Mouse (Mus musculus): ENCODE data around the gene Hdac10.

The Hdac10 gene

DNA sequence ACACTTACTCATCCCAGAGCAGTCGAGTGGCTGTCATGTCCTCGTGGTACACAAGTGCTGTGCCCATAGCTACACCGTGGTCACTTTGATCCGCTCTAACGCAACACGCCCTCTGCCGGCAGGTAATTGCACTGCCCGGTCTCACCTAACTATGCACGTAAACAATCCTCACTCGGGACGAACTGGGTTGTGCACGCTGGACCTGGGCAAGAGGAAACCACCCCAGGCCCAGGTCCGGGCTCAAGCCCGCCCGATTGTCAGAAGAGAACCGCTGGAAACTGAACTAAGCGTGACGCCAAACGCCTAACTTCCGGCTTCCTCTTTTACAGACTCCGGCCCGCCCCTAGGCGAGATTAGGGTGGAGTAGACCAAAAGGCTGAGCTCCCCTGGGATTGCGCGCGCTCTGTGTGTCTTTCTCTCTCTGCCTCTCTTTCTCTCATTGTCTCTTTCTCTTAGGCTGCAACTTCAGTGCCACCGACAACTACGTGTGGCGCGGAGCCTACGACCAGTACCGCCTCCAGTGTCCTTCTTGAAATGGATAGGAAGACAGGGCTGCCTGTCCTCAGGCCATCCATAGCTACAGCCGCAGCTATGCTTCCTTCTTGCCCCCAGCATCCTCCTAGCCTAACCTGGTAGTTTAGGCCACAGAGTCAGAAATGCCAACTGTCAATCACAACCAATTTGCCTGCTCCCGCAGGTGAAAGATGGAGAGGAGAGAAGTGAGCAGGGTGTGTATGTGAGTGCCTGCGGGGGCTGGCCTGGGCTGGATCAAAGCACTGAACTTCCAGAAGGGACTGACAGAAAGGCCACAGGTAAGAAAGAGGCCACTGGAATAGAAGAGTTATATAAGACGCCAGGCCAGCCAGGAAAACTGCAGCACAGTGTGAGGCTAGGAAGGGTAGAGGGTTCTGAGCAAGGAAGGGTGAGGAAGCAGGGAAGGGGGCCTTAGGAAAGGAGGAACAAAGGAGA is at the start of gene Hdac10:
TSS of gene Hdac10 (minus strand) at position 319 of the 969 bp plus-strand sequence.
- in situ Hi-C loops (cut with MboI; ENCODE audit: unreplicated experiment in 2 of 2) = no loop called here

DNA sequence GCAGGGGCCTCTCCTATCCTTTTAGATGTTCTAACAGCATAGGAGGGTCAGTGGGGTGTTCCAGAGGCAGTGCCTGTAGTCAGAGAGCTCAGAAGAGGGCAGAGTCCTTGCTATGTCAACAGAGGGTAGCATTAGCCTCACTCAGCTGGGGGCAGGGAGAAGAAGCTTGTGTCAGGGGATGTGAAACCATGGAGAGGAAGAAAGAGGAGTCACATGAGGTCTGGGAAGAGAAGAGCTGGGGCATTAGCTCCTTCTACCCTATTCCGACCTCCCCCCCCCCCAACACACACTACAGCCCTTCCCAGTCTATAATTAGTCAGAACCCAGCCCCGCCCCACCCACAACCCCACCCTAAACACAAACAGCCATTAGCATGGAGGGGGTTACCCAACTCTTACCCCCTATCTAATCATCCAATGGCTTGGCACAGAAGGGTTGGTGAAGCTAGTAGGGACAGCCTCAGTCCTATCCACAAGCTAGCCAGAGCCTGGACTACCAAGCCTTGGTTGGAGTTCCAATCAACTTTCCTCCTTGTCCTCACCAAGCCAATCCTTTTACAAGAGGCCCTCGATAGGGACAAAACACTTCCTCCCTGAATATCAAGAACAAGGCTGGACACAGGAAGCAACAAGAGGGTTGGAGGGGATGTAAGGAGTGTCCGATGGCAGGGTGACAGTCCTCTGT is 49.2 kb upstream of the Hdac10 start:
- in situ Hi-C loops (cut with MboI; ENCODE audit: unreplicated experiment in 2 of 2) = no loop called here

DNA sequence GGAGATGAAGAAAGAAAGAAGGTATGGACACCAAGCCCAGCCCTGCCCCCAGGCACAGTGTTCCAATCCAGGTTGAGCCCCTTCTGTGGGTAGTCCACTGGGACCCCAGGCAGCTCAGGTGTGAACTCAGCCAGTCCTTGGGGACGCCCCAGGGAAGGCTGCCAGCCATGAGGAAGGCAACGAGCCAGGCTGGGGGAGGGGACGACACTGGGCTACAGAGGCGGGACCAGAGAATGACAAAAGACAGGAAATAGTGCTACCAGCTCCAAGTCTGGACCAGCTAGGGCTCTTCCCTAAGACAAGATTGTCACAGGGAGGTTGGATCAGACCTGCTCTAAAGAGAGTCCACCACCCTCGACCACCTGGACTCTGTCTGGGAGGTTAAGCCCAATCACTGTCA is 48.6 kb upstream of the Hdac10 start:
- in situ Hi-C loops (cut with MboI; ENCODE audit: unreplicated experiment in 2 of 2) = no loop called here

DNA sequence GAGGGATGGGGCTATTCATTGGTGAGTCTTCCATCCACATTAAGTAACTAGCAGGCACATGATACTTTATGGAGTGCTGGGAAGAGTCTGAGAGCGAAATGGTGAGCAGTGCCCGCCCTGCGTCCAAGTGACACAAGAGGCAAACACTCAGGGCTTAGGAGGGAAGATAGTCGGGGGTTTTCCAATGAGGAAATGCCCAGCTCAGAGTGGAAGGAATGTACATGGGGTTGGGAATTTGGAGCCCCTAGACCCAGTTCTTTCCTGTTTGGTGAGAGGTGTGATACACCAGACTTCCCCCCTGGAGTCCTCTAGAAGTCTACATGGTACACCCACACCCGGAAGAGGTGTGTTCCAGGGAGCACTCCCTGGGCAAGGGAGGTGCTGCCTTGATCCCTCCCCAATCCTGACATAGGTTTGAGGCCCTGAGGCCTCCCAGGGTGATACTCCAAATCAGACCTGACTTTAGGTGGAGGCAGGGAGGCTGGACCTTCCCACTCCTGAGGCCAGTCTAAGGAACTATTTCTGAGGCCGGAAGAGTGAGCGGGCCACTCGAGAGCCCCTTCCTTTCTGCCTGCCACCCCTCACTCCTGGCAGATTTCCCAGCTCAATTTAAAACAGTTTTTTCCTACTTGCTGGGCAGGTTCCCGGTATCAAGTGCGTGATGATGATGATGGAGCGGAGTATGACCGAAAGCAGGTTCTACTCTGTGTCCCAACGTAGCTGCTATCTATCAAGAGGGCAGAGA is 47.1 kb upstream of the Hdac10 start:
- in situ Hi-C loops (cut with MboI; ENCODE audit: unreplicated experiment in 2 of 2) = no loop called here

DNA sequence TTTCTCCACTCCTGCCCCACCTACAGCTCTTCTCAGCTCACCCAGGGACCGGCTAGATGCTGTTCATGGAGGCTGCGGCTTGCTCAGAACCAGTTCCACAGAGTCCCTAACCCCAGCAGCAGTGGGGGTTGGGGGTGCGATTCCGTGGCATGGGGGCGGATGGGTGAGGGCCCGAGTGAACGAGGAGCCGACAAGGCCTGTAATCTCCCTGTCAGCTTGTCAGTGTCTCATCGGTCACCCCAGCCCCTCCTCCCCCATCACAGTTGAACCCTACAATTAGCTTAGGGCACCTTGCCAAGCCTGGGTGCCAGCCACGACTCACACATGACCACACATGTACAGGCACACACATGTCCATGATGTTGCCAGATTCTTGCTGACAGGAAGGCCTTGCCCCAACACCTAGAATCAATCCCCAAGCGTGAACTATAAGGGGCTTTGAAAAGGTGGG is 46.4 kb upstream of the Hdac10 start:
- in situ Hi-C loops (cut with MboI; ENCODE audit: unreplicated experiment in 2 of 2) = no loop called here

DNA sequence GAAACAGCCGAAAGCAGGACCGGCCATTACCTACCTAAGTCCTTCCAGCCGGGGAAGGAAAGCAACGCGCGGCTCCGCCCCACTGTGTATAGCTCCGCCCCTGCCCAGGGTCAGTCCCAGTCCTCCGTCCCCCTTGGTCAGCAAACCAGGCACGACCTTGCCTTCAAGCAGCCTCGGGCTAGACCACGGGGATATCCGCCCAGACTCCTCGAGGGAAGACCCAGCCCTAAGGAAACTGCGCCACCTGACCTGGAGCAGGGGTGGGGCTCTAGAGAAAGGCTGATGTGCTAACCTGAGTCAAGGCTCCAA is 45.4 kb upstream of the Hdac10 start:
- in situ Hi-C loops (cut with MboI; ENCODE audit: unreplicated experiment in 2 of 2) = no loop called here

DNA sequence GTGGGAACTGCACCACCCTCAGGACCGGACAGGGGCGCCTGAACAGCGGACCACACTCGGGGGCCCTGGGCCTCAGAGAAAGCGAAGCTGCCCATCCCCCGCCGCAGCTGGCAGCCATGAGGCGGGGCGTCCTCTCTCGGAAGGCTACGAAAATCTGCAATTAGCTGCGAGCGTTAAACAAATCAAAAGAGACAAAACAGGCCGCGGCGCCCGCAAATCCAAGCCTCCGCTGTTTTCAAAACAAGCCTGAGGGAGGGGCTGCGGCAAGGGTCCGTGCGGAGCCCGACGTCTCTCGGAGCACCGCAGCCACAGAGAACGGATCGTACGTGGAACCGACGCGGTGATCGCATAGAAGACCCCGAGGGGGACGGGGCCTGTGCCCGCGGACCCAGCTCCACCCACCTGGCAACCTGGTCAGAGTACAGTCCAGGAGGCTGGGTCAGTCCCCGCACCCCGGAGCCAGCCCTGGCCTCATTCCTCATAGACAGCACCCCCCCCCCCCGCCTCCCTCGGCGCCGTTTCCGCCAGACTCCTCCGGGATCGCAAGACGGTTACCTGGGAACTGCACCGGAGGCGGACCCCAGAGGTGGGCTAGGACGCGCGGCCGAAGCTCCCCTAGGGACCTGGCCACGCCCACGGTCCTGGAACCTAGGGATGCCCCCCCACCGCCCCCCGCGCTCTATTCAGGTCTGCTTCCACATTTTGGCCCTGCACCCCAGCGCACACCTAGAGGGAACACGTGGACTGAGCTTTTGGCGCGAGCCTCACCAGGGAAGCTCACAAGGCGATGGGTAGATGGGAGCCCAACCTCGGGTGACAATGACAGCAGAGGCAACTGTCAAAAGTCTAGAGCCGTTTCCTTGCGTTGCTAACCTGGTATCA is 44.8 kb upstream of the Hdac10 start:
- in situ Hi-C loops (cut with MboI; ENCODE audit: unreplicated experiment in 2 of 2) = no loop called here

DNA sequence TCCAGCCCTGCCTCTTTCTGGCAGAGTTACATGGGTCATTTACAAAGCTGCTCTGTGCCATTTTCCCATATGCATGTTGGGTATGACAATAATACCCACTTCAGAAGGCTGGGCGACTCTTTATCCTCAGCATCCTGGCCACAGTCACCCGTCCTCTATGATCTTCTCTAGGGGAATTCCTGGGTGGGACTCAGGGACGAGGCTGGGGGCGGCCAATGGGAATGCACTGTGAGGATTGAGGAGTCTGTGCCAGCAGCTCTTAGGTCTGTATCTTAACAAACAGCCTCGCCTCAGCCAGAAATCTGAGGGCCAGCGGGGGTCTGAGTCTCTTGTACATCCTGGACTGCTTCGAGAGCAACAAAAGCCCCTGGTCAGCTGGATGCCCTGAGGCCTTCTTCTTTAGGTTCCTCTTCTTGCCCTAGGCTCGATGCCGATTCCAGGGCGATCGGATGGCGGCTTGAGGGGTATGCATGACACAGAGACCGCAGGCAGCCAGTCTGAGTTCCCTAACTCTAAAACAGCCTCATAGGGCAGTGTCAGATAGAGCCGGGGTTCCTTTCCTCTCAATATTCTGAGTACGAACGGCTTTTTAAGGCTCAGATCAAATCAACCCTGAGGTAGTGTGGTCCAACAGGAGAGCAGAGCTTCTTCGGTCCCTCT is 43.9 kb upstream of the Hdac10 start:
- in situ Hi-C loops (cut with MboI; ENCODE audit: unreplicated experiment in 2 of 2) = no loop called here

DNA sequence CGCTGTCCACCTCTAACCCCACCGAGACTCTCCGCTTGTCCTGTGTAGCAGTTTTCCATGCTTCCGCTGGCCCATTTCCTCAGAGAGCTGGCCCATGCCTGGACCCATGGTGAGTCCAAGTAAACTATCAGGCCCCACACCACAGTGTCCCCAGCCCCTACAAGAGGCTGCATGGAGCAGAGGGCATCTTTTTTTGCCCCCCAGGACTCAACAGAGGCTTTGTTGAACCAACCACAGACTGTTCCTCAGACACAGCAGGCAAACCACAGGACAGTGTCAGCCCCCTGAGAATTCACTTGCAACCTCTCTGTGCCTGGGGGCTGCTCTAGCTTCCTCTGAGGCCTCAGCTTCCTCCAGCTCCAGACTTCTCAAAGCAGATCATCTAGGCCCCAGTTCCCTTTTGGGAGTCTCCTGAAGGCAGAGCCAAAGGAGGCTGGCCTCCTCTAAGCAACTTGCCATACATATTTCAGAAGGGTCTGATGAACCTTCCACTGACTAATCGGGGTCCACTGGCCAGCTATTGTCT is 43.1 kb upstream of the Hdac10 start:
- in situ Hi-C loops (cut with MboI; ENCODE audit: unreplicated experiment in 2 of 2) = no loop called here

DNA sequence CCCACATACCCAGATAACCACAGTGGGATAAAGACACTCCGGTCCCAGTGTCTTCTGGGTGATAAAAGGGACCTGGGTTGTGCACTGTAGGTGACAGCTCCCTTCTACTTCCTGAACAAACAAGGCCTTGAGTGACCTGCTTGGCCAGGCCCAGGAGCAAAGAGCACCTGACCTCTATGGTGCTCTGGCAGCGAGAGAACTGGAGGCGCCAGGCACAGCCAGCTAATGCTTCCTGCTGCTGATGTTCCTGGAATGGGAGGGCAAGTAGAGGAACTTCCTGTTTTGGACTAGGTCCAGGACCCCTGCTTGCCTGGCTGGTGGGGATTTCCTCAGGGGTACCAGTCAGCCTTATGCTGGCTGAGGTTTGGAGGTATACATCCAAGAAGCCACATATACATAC is 41.6 kb upstream of the Hdac10 start:
- in situ Hi-C loops (cut with MboI; ENCODE audit: unreplicated experiment in 2 of 2) = no loop called here

DNA sequence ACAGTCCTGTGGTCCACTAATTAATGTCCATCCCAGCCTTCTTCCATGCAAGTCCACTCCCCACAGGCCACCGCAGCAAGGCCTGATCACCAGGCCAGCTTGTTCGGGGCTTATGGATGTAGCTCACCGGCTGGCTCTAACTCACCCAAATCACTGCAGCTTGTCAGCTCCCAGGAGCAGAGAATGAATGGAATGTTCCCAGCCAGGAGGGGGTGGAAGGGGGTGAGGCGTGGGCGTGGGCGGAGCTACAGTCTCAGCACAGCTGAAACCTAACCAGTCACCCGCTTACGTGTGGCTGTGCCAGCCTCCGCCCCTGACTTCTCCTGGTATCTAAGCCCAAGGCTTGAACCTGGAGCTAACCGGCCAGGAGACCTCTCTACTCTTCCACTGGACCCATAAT is 40.9 kb upstream of the Hdac10 start:
- in situ Hi-C loops (cut with MboI; ENCODE audit: unreplicated experiment in 2 of 2) = no loop called here

DNA sequence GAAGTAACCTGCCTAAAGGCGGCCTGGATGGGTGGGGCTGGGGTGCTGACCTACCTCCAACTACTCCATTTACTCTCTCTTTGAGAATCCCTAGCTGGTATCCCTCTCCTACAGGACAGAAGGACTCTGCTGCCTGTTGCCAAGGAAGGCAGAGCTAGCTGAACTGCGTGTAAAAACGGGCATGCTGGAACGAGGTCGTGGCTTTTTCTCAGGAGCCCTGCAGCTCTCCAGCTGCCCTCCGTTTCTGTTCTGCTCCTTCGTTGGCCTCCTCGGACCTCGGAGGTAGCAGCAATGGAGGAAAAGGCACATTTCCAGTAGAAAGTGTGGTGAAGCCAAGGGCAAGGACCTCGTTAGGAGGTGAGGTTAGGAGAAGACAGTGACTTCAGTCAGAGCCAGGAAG is 40.4 kb upstream of the Hdac10 start:
- in situ Hi-C loops (cut with MboI; ENCODE audit: unreplicated experiment in 2 of 2) = no loop called here

DNA sequence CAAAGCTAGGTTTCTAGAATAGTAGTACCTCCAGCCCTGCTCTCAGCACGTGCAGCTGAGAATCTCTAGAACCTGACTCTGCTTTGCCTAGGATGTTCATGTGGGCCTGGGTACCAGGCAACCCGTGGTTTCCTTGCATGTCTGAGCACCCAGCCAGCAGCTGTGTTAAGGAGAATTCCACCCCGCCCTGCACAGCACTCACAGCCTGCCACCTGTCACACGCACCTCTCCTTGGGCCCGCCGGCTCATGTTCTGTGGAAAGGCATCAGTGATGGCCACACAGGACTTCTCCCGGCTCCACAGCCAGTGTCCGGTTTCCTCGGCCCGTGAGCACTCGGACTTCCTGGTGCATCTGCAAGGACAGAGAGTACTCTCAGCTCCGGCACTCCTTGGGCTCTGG is 37.0 kb upstream of the Hdac10 start:
- in situ Hi-C loops (cut with MboI; ENCODE audit: unreplicated experiment in 2 of 2) = no loop called here

DNA sequence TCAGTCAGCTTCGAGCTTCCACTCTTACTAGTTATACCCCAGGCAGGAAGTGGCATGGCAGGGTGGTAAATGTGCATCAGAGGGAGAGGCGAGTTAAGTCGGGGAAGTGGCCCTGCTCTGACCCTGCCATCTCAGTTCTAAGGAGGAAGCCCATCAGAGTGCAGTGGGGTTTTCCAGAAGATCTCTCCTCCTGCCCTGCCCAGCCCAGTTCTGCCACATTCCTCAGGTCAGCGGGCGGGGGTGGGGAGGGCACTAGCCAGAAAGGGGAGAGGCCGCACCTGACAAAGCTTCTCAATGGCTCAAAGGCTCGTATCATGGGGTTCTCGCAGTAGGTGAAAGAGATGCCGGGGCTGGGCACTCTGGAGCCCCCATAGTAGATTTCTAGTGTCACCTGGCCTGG is 32.9 kb upstream of the Hdac10 start:
- in situ Hi-C loops (cut with MboI; ENCODE audit: unreplicated experiment in 2 of 2) = no loop called here

DNA sequence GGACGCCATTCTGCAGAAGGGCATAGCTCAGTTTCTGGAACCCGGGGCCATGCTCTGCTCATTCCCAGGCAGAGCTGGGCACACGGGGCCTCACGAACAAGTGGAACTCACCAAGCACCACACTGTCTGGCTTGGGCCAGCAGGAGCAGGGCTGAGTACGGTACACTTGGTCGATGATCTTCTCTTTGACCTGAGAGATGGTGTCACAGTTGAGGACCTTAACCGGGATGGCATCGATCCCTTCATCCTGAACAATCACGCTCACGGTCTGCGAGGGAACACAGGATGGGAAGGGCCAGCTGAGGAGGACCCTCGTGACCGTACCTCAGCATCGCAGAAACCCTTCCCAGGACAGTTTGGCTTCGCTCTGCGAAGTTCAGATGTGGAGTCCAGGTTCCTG is 30.0 kb upstream of the Hdac10 start:
- in situ Hi-C loops (cut with MboI; ENCODE audit: unreplicated experiment in 2 of 2) = loop anchor here (5.0 kb wide), 2 partner anchors 34 to 49 kb away; no protein-coding TSS in a partner anchor

DNA sequence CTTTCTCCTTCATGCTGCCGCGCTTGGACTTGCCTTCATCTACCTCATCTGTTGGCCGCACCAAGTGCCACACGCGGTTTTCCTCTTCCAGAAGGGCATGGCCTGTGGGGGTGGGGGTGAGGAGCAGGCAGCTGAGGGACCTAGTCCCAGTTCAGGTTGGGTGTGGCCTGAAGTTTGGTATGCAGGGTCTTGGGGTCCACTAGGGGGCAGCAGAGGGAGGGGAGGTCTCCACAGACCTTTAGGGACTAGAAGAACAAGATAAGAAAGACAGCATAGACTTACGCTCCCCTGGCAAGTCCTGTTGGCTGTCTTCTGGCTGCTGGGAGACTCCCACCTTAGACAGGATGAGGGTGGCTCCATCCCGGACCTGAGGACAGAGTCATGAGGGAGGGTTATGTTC is 29.5 kb upstream of the Hdac10 start:
- in situ Hi-C loops (cut with MboI; ENCODE audit: unreplicated experiment in 2 of 2) = loop anchor here (5.0 kb wide), 2 partner anchors 34 to 49 kb away; no protein-coding TSS in a partner anchor

DNA sequence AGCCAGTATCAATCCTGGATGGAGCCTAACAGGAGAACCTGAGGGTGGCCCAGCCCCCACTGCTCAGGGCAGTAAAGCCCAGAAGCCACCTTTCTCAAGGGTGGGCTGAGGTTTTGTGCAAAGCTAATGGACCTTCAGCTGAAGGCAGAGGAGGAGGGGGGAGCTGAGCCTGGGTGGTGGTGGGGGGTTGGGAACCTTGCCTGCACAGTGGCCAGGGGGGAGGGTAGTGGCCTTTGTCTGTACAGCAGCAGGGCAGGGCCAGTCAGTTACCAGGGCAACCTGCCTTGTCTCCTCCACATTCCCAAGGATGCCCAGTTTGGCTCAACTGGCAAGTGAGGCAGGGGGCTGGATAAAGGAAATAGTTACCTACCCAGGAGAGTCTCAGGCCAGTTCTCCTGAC is 23.8 kb upstream of the Hdac10 start:
- in situ Hi-C loops (cut with MboI; ENCODE audit: unreplicated experiment in 2 of 2) = no loop called here

DNA sequence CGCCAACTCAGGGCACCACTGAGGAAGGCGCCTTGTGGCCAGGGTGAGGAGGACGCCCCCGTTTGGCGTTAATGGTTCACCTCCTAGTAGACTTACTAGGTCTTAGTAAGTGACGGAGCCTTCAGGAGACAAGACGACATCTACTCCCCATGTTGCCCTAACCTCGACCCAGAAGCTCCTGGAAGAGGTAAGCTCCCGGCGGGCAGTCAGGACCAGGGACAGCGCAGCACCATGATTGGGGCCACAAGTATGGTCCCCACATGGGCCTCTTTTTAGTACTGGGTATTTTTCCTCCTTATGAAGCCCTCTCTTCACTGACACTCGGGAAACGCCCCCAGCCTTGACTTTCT is 21.5 kb upstream of the Hdac10 start:
- in situ Hi-C loops (cut with MboI; ENCODE audit: unreplicated experiment in 2 of 2) = no loop called here

DNA sequence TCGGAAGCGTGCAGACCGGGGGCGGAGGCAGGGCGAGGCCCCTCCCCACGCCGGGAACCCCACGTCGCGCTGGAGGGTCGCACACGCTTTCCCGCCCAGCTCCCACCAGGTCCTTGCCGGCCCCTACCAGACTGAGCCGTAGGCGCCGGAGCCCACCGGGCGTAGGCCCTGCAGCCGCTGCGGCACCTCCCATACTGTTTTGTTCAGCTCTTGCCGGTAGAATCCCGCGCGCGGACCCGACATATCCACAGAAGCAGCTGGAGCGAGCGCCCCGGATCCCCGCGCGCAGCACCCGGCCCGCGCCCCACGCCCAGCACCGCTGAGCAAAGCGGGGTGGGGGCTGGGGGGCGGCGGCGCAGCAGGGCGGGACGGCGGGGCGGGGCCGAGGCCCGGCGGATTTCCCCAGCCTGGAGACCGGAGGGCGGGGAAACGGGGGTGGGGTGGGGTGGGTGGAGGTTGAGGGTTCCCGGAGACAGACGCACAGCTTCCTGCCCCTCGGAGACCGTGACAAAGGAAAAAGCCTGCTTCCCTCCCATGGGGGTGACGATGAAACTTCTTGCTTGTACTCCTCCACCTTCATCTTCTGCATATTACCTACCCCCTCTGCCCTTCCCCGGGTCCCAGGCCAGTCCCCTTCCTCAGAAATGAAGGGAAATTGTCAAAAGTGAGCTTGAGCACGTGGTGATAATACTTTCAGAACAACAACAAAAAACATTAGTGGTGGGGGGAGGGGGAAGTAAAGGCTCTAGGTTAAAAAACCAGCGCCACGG is 21.0 kb upstream of the Hdac10 start, which contains the start of gene Mapk11:
TSS of gene Mapk11 (minus strand) at position 358 of the 770 bp plus-strand sequence.
- in situ Hi-C loops (cut with MboI; ENCODE audit: unreplicated experiment in 2 of 2) = no loop called here

Measured in v-Abl transformed pro-B cells (cell line).